Mouse (Mus musculus): Measurements from ENCODE around the gene 1700028J19Rik.
A peak's percentile ranks its signal among the peaks of the same experiment; 100 is the strongest.

The 1700028J19Rik gene

DNA sequence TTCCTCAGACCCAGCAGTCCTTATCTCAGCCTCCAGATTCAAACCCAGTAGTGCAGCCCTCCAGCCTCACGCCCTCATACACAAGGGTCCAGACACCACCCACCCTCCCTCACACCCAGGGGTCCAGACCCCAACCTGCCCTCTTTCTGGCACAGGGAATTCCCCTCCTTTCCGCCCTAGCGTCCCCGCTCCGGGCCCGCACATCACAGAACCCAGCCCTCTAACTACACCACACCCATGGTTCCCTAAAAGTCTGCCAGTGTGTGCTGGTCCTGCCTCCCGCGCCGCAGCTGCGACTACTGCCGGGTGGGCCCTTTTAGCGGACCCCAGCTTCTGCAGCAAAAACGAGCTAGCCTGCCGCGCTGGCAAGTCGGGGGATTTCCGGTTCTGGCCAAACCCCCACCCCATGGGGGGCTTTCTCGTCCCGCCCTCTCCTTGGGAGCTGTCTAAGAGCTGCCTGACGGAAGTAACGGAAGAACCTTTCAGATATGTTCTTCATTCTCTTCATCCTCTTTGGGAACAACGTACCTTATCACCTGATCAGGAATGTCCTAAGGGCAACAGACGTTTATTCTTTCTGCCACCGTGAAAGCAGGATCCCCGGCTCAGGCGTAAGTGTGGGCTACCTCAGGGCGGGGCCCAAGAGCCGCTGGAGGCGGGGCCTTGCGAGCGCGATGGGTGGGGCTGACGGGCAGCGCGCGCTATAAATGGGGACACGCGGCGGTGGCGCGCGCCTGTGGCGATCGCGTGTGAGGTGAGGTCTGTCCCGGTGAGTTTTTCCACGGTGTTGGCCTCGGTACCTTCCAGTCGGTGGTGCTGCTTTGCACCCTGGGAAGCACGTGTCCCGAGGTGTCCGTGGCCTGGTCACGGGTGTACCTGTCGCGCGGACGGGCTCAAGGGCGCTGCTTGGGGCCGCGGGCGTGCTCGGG lies at the start of gene 1700028J19Rik, which contains the start of gene 2410002F23Rik:
1700028J19Rik (minus strand) TSS at position 641 of the 929 bp plus-strand sequence.
2410002F23Rik (plus strand) TSS at position 668 of the 929 bp plus-strand sequence.
- DNase-seq (ENCODE audit: extremely low spot score, low read depth, low spot score): peak; percentile 97

DNA sequence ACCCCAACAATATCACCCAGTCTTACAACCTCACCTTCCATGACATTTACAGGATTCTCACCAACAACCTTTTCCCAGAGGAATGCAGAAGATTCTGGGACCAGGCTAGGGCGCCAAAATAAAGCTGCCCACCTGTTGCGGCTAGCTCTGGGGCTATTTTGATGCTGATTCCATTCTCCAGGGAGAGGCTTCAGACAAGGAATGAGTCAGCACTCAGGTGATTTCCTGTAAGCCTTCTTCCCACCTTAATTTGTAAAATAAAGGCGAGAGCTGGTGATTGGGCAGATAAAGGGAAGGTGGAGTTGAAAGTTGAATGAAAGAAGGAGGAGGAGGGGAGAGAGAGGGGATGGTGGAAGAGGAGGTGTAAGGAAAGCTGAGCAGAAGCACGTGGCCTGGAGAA lies 44.9 kb upstream of the 1700028J19Rik start:
- DNase-seq (ENCODE audit: extremely low spot score, low read depth, low spot score): no peak

GRCm38 (mm10) chr7:44290986-44291385 lies 44.5 kb upstream of the 1700028J19Rik start:
- no peak for DNase-seq (ENCODE audit: extremely low spot score, low read depth, low spot score)

DNA sequence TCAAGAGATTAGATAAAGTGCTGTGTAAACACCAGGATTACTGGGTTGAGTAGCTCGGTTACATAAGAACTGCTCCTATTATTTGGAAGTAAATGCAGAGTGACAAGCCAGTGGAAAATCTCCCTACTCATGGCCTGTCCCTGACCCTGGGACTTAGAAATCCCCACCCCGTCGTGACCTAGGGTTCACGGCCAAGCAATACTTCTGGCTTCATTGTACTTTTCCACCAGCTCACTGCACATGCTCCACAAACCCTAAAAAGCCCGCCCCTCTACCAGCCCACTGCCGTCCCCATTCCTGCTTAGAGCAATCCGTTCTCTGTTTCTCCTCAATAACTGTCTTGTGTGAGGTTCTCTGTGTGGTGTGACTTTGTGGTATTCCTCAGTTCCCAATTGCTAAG lies 41.3 kb upstream of the 1700028J19Rik start:
- DNase-seq (ENCODE audit: extremely low spot score, low read depth, low spot score): no peak

GRCm38 (mm10) chr7:44281586-44281985 lies 35.1 kb upstream of the 1700028J19Rik start:
- DNase-seq (ENCODE audit: extremely low spot score, low read depth, low spot score): no peak

GRCm38 (mm10) chr7:44280959-44281358 lies 34.5 kb upstream of the 1700028J19Rik start:
- no peak for DNase-seq (ENCODE audit: extremely low spot score, low read depth, low spot score)

DNA sequence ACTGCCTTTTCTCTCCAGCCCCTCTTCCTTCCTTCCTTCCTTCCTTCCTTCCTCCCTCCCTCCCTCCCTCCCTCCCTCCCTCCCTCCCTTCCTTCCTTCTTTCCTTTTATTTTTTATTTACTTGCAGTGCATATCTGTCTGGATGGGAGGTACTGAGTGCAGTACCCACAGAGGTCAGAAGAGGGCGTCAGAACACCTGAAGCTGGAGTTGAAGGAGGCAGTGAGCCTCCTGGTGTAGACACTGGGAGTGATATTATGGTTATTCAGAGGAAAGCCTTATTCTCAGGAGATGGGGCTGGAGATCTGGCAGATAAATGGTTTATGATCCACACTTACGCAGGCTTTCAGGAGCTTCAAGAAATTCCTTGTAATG lies 30.7 kb upstream of the 1700028J19Rik start:
- no peak for DNase-seq (ENCODE audit: extremely low spot score, low read depth, low spot score)

DNA sequence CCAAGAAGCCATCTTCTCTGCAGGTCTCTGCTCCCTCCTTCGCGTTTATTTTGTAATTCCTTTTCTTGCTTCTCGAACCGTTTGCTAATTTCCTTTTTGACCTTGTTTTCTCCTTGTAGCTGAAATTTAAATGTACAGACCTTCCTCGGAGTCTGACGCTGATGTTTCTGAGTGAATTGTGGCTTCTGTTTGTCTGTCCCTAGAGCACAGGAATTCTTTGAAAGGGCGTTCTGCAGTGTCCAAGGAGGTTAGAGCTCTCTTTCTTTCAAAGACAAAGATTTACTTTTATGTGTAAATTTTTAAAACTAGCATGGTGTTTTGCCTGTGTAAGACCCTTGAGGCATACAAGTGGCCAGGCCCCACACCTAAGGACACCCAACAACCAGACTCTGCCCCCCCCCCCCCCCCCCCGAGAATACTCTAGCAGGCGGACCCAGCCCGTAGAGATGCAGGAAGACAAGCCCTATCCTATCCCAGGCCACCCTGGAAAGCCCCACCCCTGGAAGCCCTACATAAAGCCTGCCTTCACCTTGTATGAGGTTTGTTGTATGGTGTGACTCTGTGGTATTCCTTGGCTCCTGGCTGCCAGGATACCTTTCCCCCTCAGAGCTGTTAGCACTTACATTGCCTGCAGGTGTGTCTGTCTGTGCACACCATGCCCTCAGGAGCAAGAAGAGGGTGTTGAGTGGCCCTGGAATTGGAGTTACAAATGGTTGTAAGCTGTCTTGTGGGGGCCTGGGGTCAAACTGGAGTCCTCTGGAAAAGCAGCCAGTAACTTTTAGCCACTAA lies 30.2 kb upstream of the 1700028J19Rik start:
- no peak for DNase-seq (ENCODE audit: extremely low spot score, low read depth, low spot score)

DNA sequence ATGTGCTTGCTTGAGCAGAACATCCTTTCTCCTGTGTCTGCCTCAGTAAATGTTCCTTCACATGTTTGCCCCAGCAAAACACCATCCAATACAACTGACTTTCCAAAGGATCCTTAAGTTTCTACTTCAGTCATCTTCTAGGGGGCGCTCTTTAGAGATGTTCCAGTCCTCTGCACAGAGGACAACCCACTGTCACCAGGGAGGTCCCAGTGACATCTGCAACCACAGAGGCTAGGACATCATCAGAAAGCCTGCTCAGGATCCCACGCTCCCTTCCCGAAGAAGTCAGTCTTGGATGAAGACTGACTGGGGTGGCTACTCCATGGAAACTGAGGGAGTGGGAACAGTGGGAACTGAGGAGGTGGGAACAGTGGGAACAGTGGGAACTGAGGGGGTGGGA lies 29.1 kb upstream of the 1700028J19Rik start:
- no peak for DNase-seq (ENCODE audit: extremely low spot score, low read depth, low spot score)

DNA sequence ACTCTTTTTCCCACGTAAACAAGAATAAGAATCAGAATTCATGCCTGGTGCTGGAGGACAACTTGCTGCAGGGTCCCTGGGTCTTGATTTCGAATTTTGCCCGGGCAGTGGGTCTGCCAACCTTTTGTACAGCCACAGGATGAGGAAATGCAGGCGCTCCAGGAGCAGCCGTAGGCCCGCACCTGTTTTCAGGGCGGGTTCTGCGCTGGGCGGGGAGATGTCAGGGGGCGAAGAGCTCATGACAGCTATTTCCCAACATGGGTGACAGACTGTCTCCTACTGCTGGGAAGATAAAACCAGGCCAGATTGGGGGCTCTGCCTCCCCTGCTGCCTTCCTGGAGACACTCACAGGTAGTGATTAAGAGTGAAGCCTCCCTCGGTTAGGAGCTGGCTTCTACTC lies 27.6 kb upstream of the 1700028J19Rik start:
- DNase-seq (ENCODE audit: extremely low spot score, low read depth, low spot score): no peak

DNA sequence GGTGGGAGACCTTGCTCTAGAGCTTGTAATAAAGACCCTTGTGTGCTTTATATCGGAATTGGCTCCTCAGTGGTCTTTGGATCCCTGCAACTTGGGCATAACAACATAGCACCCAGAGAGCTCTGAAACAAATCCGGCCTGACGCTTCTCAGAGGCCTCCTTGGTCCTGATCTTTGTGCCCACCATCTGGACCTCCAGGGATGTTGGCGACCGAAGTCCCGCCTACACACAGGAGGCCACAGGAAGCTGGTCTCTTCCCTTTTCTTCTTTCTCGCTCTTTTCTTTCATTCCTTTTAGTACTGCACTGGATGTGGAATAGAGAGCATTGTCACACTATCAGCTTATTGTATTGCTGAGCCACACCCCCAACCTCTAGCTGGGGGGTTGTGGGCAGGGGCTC lies 27.0 kb upstream of the 1700028J19Rik start:
- no peak for DNase-seq (ENCODE audit: extremely low spot score, low read depth, low spot score)

GRCm38 (mm10) chr7:44272546-44272945 lies 26.1 kb upstream of the 1700028J19Rik start:
- DNase-seq (ENCODE audit: extremely low spot score, low read depth, low spot score): no peak

DNA sequence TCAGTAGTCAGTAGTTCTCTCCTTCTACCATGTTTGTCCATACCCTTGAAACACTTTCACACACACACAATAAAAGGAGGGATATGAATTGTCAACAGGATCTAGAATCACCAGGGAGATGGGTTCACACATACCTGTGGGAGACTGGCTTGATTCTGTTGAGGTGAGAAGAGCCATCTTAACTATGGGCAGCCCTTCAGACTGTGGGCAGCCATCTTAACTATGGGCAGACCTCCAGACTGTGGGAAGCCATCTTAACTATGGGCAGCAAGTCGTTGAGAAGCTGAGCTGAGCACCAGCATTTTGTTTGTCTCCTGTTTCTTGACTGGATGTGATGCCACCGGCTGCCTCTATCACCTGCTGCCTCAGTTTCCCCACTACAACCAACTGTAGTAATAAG lies 24.8 kb upstream of the 1700028J19Rik start:
- DNase-seq (ENCODE audit: extremely low spot score, low read depth, low spot score): no peak

DNA sequence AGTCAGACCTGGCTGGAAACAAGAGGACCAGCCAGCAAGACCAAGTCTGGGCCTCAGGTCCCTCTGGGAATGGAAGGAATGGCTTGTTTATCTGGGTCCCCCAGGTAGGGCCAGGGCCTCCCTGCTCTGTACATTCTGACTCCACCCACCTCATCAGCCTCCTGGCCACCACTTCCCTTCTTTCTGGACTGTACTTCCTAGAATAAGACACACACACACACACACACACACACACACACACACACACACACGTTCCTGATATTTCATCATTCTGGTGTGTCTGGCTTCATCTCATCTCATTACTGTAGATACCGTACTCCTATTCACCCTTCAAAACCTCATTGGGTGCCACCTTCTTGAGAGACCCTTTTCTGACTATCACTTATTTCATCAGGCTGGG lies 22.9 kb upstream of the 1700028J19Rik start:
- no peak for DNase-seq (ENCODE audit: extremely low spot score, low read depth, low spot score)

DNA sequence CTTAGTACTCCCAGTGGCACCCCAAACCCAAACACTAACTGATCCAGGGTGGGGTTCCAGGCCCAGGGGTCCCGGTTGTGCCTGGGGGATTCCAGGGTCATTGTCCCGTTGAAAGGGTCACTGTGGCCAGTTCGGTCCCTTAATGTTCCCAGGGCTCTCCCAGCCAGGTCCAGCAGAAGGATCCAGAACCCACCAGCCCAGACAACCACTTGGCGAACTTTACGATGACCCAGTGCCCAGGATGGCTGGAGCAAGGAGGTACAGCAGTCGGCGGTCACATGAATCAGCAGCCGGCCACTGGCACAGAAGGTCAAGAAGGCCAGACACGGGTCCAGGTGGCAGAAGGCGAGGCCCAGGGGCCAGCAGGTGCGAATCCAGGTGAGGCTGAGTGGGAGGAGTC lies 21.6 kb upstream of the 1700028J19Rik start:
- DNase-seq (ENCODE audit: extremely low spot score, low read depth, low spot score): no peak

DNA sequence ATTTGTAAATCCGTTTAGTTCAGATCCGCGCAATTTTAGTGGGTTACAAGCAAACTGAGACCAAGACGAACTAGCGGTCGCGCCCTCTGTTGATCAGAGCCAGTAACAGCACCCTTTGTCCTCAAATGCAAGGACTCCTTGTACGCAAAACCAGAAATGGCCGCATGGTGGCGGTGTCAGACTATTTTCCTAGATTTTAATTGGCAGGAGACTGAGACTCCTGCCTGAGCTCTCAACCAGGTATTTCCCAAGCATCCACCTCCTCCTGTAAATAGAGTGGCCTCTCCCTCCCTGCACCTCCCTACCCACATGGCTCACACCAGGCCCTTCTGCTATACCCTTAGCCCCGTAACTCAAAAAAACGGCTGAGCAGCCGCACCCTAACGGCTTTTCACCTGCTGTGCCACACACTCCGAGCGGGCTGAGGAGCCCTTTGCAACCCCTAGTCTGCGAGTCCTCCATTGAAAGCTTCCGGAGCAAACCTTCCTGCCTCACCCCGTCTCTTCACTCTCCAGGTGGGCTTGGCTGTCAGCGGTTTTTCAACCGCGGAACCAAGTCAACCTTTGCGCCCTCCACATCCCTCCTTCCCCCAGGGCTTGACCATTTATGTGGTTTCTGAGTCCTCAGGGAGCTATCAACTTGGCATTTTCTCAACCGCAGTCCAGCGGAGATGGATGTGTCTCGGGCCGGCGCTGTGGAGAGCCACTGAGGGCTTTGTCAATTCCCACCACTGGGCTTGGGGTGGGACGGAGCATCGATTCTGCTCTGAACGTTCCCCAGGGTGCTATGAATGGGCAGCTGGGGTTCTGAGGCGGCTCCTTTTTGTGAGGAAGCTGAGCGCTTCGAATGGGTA lies 16.5 kb upstream of the 1700028J19Rik start:
- peak; percentile 97 for DNase-seq (ENCODE audit: extremely low spot score, low read depth, low spot score)

DNA sequence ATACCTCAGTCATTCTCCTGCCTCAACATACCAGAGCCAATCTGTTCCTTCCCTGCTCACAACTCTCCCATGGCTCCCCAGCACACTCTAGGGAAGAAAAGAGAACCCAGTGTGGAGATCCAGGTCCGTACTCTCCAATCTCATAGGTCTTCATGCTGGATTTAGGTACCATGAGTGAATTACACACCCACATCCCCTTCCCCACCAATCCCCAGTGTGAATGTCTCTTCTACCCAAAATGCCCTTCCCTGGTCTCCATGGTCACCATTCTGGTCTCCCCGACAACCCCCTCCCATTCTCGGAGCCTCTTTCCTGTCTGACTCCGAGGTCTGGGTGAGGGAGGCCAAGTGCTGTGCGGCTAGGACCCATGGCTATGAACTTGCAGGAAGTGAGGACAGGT lies 14.7 kb upstream of the 1700028J19Rik start, which contains the start of gene Gm15517:
Gm15517 (plus strand) TSS at position 301 of the 400 bp plus-strand sequence.
- no peak for DNase-seq (ENCODE audit: extremely low spot score, low read depth, low spot score)

- DNase-seq (ENCODE audit: extremely low spot score, low read depth, low spot score): no peak
These were observed 13.9 kb upstream of the 1700028J19Rik start for GRCm38 (mm10) chr7:44260410-44260809.

- no peak for DNase-seq (ENCODE audit: extremely low spot score, low read depth, low spot score)
These were observed 10.8 kb upstream of the 1700028J19Rik start, which contains the start of gene Acp4 for GRCm38 (mm10) chr7:44257278-44257677. Gene Acp4, minus strand, starts transcription at chr7:44257378.

DNA sequence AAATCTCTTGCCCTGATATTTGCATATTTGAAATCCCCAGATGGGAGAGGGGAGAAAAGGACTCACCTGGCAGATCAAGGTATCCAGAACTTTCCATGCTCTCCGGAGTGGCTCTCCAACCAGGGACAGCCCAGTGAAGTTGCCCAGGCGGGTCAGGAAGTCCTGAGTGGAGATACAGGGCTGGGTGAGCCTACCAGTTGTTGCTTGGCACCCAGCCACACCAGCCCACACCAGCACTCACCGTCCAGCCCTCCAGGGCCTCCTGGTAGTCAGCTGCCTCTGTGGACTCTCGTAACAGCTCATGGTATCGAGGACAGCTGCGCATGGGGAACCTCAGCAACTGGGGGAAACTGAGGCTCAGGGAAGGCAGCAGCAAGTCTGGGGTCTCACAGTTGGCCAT lies 8.4 kb upstream of the 1700028J19Rik start:
- no peak for DNase-seq (ENCODE audit: extremely low spot score, low read depth, low spot score)
